8 mouse cellular contexts compared by ENCODE assay signal in the genomic region with DNA sequence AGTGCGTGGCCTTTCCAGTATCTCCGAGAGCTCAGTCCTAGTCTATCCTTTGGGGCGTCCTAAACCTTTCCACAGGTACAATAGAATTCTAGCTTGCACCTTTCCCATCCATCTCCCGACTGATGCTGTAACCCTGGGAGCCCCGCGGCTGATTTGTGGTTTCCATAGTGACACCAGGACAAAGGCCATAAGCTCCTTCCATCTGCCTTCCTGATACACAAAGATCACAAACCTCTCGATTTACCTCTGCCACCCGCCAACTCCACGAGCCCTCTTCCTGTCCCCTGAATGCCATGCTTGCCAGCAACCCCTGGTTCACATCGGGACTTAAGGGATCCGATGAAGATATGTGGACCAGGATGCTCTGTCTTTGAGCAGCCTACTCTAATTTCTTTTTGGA. TPM values are rescaled to one million over a fixed set of nuclear protein-coding genes. Genes with fewer than 3 reads are reported as not detected.
A peak's percentile ranks its signal among the peaks of the same experiment; 100 is the strongest.
DNase-seq lines count a peak whose midpoint lies in the region; ATAC-seq lines count a peak whose summit lies in the region.

No protein-coding gene starts in this region.

- 37% methylated on average over 11 of the region's 11 CpGs for WGBS in heart, embryonic 13.5 days
- 26% methylated on average over 11 of the region's 11 CpGs for WGBS in hindbrain, embryonic 16.5 days
- WGBS in midbrain, embryonic 13.5 days, result 21% methylated on average over 11 of the region's 11 CpGs

- peaks cover 35% of the 10 kb centered on the region for H3K36me3 ChIP-seq in heart, embryonic 13.5 days
- no peaks in the 10 kb centered on the region for H3K36me3 ChIP-seq in hindbrain, embryonic 16.5 days (ENCODE audit: control insufficient read depth, insufficient read depth, low read length)
- 0 out of 2 replicates have a peak, but pooled peaks cover 5% of the 10 kb centered on the region for H3K36me3 ChIP-seq in midbrain, embryonic 13.5 days

- H3K4me2 ChIP-seq in heart, embryonic 13.5 days, result peak overlapping the region; percentile 97
- H3K4me2 ChIP-seq in hindbrain, embryonic 16.5 days (ENCODE audit: low read length), result peak overlapping the region; percentile 62
- peak overlapping the region; percentile 59 for H3K4me2 ChIP-seq in midbrain, embryonic 13.5 days (replicated peaks)

- no peak for ATAC-seq in heart, embryonic 13.5 days (ENCODE audit: extremely low read depth, insufficient number of reproducible peaks, low FRiP score, low TSS enrichment)
- ATAC-seq in hindbrain, embryonic 16.5 days, result no peak
- no peak; the same call in 1 of the 2 replicates for ATAC-seq in midbrain, embryonic 13.5 days

- peak overlapping the region; percentile 92 for H3K27ac ChIP-seq in heart, embryonic 13.5 days (replicated peaks)
- peak overlapping the region; percentile 83 for H3K27ac ChIP-seq in brown adipose tissue, adult 24 weeks (replicated peaks; ENCODE audit: low read depth, low read length)
- H3K27ac ChIP-seq in hindbrain, embryonic 16.5 days (ENCODE audit: low read depth, low read length), result no peak overlapping the region
- peak overlapping the region; percentile 16; the same call in 1 of the 2 replicates for H3K27ac ChIP-seq in midbrain, embryonic 13.5 days

- no peaks in the 10 kb centered on the region for H3K27me3 ChIP-seq in heart, embryonic 13.5 days (replicated peaks)
- H3K27me3 ChIP-seq in hindbrain, embryonic 16.5 days (replicated peaks; ENCODE audit: control insufficient read depth, insufficient read depth, low read length), result no peaks in the 10 kb centered on the region
- no peaks in the 10 kb centered on the region for H3K27me3 ChIP-seq in midbrain, embryonic 13.5 days

- peak overlapping the region; percentile 73 for H3K4me3 ChIP-seq in heart, embryonic 13.5 days
- H3K4me3 ChIP-seq in brown adipose tissue, adult 24 weeks (ENCODE audit: insufficient read depth, low read depth, low read length), result peak overlapping the region; percentile 98
- H3K4me3 ChIP-seq in hindbrain, embryonic 16.5 days (ENCODE audit: low read length), result peak overlapping the region; percentile 44
- H3K4me3 ChIP-seq in midbrain, embryonic 13.5 days (replicated peaks), result peak overlapping the region; percentile 40

- H3K9me3 ChIP-seq in heart, embryonic 13.5 days, result no peaks in the 10 kb centered on the region
- no peaks in the 10 kb centered on the region for H3K9me3 ChIP-seq in hindbrain, embryonic 16.5 days (ENCODE audit: control insufficient read depth, low read length)
- H3K9me3 ChIP-seq in midbrain, embryonic 13.5 days, result no peaks in the 10 kb centered on the region

- H3K9ac ChIP-seq in heart, embryonic 13.5 days, result peak overlapping the region; percentile 83
- 0 out of 2 replicates have a peak overlapping the region, but pooled peaks have one; percentile 9 for H3K9ac ChIP-seq in hindbrain, embryonic 16.5 days (ENCODE audit: low read depth, low read length)
- H3K9ac ChIP-seq in midbrain, embryonic 13.5 days (replicated peaks), result 0 out of 2 replicates have a peak overlapping the region, but pooled peaks have one; percentile 40

- no peak for DNase-seq in heart, adult 18-20 months
- no peak for DNase-seq in left cerebral cortex, adult 11 months (ENCODE audit: low spot score)
- no peak for DNase-seq in Muller cell, postnatal 12 days (ENCODE audit: inconsistent ontology term)
- DNase-seq in natural killer cell, adult 2 months (ENCODE audit: low spot score in 2 of 2), result no peak

- H3K4me1 ChIP-seq in heart, embryonic 13.5 days, result peaks cover 35% of the 10 kb centered on the region
- H3K4me1 ChIP-seq in brown adipose tissue, adult 24 weeks (ENCODE audit: control insufficient read depth, insufficient read depth, insufficient read length, low read length), result peaks cover 14% of the 10 kb centered on the region
- H3K4me1 ChIP-seq in hindbrain, embryonic 16.5 days (ENCODE audit: control insufficient read depth, insufficient read depth, low read depth, low read length), result peaks cover 16% of the 10 kb centered on the region
- H3K4me1 ChIP-seq in midbrain, embryonic 13.5 days (replicated peaks), result peaks cover 26% of the 10 kb centered on the region

RNA-seq across cellular contexts. Expression of gene Lamb2, which starts 0.3 kb away (rescaled TPM):
- polyA plus RNA-seq in heart, embryonic 13.5 days (2015; fragmentation: Nextera tagmentation; extraction: Ambion mirVana), result 45.3 and 49.0 TPM in 2 replicates
- total RNA-seq in heart, adult 18-20 months (2021), result 100 to 1,000 TPM; 334 to 339 TPM
- 19.1 and 38.4 TPM in 2 replicates for polyA plus RNA-seq in brown adipose tissue, adult 24 weeks (2012; ENCODE audit: insufficient read depth, insufficient read length, missing spikeins)
- polyA plus RNA-seq in hindbrain, embryonic 16.5 days (2015; fragmentation: Nextera tagmentation; extraction: Ambion mirVana), result 17.1 and 26.5 TPM in 2 replicates
- polyA plus RNA-seq in midbrain, embryonic 13.5 days (2015; fragmentation: Nextera tagmentation; extraction: Ambion mirVana), result 20.0 and 24.1 TPM in 2 replicates

RNA-seq across cellular contexts. Expression of gene Usp19, which starts 11.2 kb away (rescaled TPM):
- 51.4 and 55.9 TPM in 2 replicates for polyA plus RNA-seq in heart, embryonic 13.5 days (2015; fragmentation: Nextera tagmentation; extraction: Ambion mirVana)
- 10 to 100 TPM; 79.9 to 91.6 TPM for total RNA-seq in heart, adult 18-20 months (2021)
- 35.9 and 48.5 TPM in 2 replicates for polyA plus RNA-seq in brown adipose tissue, adult 24 weeks (2012; ENCODE audit: insufficient read depth, insufficient read length, missing spikeins)
- 56.3 and 71.4 TPM in 2 replicates for polyA plus RNA-seq in hindbrain, embryonic 16.5 days (2015; fragmentation: Nextera tagmentation; extraction: Ambion mirVana)
- polyA plus RNA-seq in midbrain, embryonic 13.5 days (2015; fragmentation: Nextera tagmentation; extraction: Ambion mirVana), result 75.9 and 91.9 TPM in 2 replicates

RNA-seq across cellular contexts. Expression of gene Klhdc8b, which starts 17.9 kb away (rescaled TPM):
- polyA plus RNA-seq in heart, embryonic 13.5 days (2015; fragmentation: Nextera tagmentation; extraction: Ambion mirVana), result 90.6 and 106 TPM in 2 replicates
- total RNA-seq in heart, adult 18-20 months (2021), result 1 to 10 TPM; 4.7 to 5.5 TPM
- polyA plus RNA-seq in brown adipose tissue, adult 24 weeks (2012; ENCODE audit: insufficient read depth, insufficient read length, missing spikeins), result 4.4 and 6.9 TPM in 2 replicates
- 54.8 and 68.6 TPM in 2 replicates for polyA plus RNA-seq in hindbrain, embryonic 16.5 days (2015; fragmentation: Nextera tagmentation; extraction: Ambion mirVana)
- polyA plus RNA-seq in midbrain, embryonic 13.5 days (2015; fragmentation: Nextera tagmentation; extraction: Ambion mirVana), result 75.7 and 84.8 TPM in 2 replicates

RNA-seq across cellular contexts. Expression of gene Ccdc71, which starts 18.9 kb away (rescaled TPM):
- polyA plus RNA-seq in heart, embryonic 13.5 days (2015; fragmentation: Nextera tagmentation; extraction: Ambion mirVana), result 36.3 and 42.7 TPM in 2 replicates
- total RNA-seq in heart, adult 18-20 months (2021), result 10 to 100 TPM; 23.1 to 23.3 TPM
- polyA plus RNA-seq in brown adipose tissue, adult 24 weeks (2012; ENCODE audit: insufficient read depth, insufficient read length, missing spikeins), result 8.2 and 11.6 TPM in 2 replicates
- 57.6 and 68.3 TPM in 2 replicates for polyA plus RNA-seq in hindbrain, embryonic 16.5 days (2015; fragmentation: Nextera tagmentation; extraction: Ambion mirVana)
- 59.7 and 63.5 TPM in 2 replicates for polyA plus RNA-seq in midbrain, embryonic 13.5 days (2015; fragmentation: Nextera tagmentation; extraction: Ambion mirVana)

RNA-seq across cellular contexts. Expression of gene Qars, which starts 28.3 kb away (rescaled TPM):
- polyA plus RNA-seq in heart, embryonic 13.5 days (2015; fragmentation: Nextera tagmentation; extraction: Ambion mirVana), result 62.2 and 69.0 TPM in 2 replicates
- total RNA-seq in heart, adult 18-20 months (2021), result 10 to 100 TPM; 76.4 to 90.3 TPM
- 85.0 and 107 TPM in 2 replicates for polyA plus RNA-seq in brown adipose tissue, adult 24 weeks (2012; ENCODE audit: insufficient read depth, insufficient read length, missing spikeins)
- polyA plus RNA-seq in hindbrain, embryonic 16.5 days (2015; fragmentation: Nextera tagmentation; extraction: Ambion mirVana), result 62.3 and 64.6 TPM in 2 replicates
- 70.2 and 70.5 TPM in 2 replicates for polyA plus RNA-seq in midbrain, embryonic 13.5 days (2015; fragmentation: Nextera tagmentation; extraction: Ambion mirVana)

Comparison
In these comparisons a context has a peak if more than half of its experiments do, and no peak if none do; other contexts are left out.
1. H3K4me3 ChIP-seq: peak in every context shown above with its lines; median percentile 98 in brown adipose tissue, adult 24 weeks; 73 in heart, embryonic 13.5 days; 44 in hindbrain, embryonic 16.5 days; 40 in midbrain, embryonic 13.5 days.
2. H3K9ac ChIP-seq: peak in every context shown above with its lines; median percentile 83 in heart, embryonic 13.5 days; 40 in midbrain, embryonic 13.5 days; 9 in hindbrain, embryonic 16.5 days.